Mouse (Mus musculus): ENCODE results near the gene Cracr2a. TPM values are rescaled to one million over a fixed set of nuclear protein-coding genes. Genes with fewer than 3 reads are reported as not detected.

The Cracr2a gene
- polyA plus RNA-seq, 1 experiment from 2014 or later = 0.96 TPM

GRCm38 (mm10) chr6:127627453-127627852 is 66.3 kb downstream of the Cracr2a start:
- ATAC-seq (replicated peaks; ENCODE audit: low FRiP score, low read depth) = no peak
- no peak overlapping the region for H3K9ac ChIP-seq (ENCODE audit: low read depth, low read length)
- H3K4me1 ChIP-seq (replicated peaks; ENCODE audit: insufficient read depth, low read length) = no peaks in the 10 kb centered on the region
- TF ChIP-seq CTCF (IDR thresholded peaks at IDR 0.05; ENCODE audit: low read depth) = no peak
- H3K9me3 ChIP-seq (replicated peaks; ENCODE audit: low read length) = no peaks in the 10 kb centered on the region
- H3K4me3 ChIP-seq (replicated peaks; ENCODE audit: low read depth, low read length) = no peak overlapping the region
- no peaks in the 10 kb centered on the region for H3K36me3 ChIP-seq (ENCODE audit: insufficient read depth, low read length)
- no peaks in the 10 kb centered on the region for H3K27me3 ChIP-seq (ENCODE audit: insufficient read depth, low read length)
- H3K27ac ChIP-seq = no peak overlapping the region
- WGBS = 44% methylated on average over 9 of the region's 9 CpGs
- no peak for DNase-seq (ENCODE audit: low spot score)
- no peak overlapping the region for H3K4me2 ChIP-seq (ENCODE audit: low read length)

DNA sequence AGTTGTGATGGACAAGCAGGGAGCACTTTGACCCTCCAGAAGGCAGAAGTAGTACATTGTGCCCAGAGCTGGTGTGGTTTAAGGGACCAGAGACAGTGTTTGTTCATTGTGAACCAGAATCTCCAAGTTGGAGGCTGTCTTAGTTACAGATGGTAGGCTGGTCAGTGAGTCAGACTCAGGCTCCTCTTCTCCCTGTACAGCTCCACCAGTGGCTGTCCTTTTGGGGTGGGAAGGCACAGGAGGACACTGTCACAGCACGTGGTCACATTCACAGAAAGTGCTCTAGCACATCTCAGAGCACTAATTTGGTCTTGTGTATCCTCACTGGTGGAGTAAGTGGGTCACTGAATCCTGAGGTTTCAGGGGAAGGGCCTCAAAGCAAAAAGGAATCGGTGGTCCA is 68.1 kb downstream of the Cracr2a start:
- no peaks in the 10 kb centered on the region for H3K36me3 ChIP-seq (ENCODE audit: insufficient read depth, low read length)
- H3K9ac ChIP-seq (ENCODE audit: low read depth, low read length) = no peak overlapping the region
- ATAC-seq (replicated peaks; ENCODE audit: low FRiP score, low read depth) (no peak), DNase-seq (ENCODE audit: low spot score) (no peak)
- H3K4me2 ChIP-seq (ENCODE audit: low read length) = no peak overlapping the region
- 83% methylated on average over 2 of the region's 2 CpGs for WGBS
- H3K27ac ChIP-seq = no peak overlapping the region
- TF ChIP-seq CTCF (IDR thresholded peaks at IDR 0.05; ENCODE audit: low read depth) = no peak
- no peaks in the 10 kb centered on the region for H3K9me3 ChIP-seq (replicated peaks; ENCODE audit: low read length)
- no peak overlapping the region for H3K4me3 ChIP-seq (replicated peaks; ENCODE audit: low read depth, low read length)
- no peaks in the 10 kb centered on the region for H3K4me1 ChIP-seq (replicated peaks; ENCODE audit: insufficient read depth, low read length)
- no peaks in the 10 kb centered on the region for H3K27me3 ChIP-seq (ENCODE audit: insufficient read depth, low read length)

- H3K9ac ChIP-seq (ENCODE audit: low read depth, low read length) = no peak overlapping the region
- no peak overlapping the region for H3K4me2 ChIP-seq (ENCODE audit: low read length)
- no peak overlapping the region for H3K27ac ChIP-seq
- H3K4me3 ChIP-seq (replicated peaks; ENCODE audit: low read depth, low read length) = no peak overlapping the region
- no peaks in the 10 kb centered on the region for H3K9me3 ChIP-seq (replicated peaks; ENCODE audit: low read length)
- no peak for ATAC-seq (replicated peaks; ENCODE audit: low FRiP score, low read depth)
- no peaks in the 10 kb centered on the region for H3K36me3 ChIP-seq (ENCODE audit: insufficient read depth, low read length)
- DNase-seq (ENCODE audit: low spot score) = no peak
- H3K27me3 ChIP-seq (ENCODE audit: insufficient read depth, low read length) = no peaks in the 10 kb centered on the region
- no peak for TF ChIP-seq CTCF (IDR thresholded peaks at IDR 0.05; ENCODE audit: low read depth)
- H3K4me1 ChIP-seq (replicated peaks; ENCODE audit: insufficient read depth, low read length) = no peaks in the 10 kb centered on the region
- WGBS = 68% methylated on average over 2 of the region's 2 CpGs
These were observed 73.7 kb downstream of the Cracr2a start for GRCm38 (mm10) chr6:127634858-127635257.

DNA sequence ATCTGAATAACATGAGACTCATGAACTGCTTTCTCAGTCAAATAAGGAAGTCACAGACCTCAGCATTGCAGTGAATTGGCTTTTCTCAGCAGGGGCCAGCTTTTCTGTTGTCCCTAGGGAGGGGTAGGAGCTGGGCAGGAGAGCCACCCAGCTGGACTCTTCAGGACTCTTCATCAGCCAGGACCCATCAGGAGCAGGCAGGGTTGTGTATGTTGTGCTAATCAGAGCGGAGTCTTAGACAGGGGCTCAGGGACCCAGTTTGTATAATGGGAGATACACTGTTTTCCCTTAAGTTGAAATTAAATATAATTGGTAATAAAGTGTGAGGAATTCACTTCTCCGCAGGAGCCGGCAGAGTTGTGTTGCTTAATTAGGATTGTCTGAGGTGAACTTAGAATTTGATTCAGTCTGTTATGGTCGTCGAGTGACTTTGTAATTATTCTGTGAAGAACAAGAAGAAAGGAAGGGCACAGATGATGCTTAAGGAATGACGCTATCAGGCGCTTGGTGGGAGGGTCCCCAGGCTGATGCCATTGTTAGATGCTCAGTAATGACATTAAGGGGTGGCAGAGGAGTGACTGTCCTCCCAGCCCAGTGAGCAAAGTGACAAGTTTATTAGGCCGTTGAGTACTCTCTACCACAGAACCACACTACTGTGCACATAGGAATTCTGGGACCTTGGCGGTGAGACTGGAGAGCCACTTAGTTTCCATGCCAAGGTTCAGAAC is 74.5 kb downstream of the Cracr2a start:
- TF ChIP-seq CTCF (IDR thresholded peaks at IDR 0.05; ENCODE audit: low read depth) = no peak
- no peak overlapping the region for H3K4me3 ChIP-seq (replicated peaks; ENCODE audit: low read depth, low read length)

DNA sequence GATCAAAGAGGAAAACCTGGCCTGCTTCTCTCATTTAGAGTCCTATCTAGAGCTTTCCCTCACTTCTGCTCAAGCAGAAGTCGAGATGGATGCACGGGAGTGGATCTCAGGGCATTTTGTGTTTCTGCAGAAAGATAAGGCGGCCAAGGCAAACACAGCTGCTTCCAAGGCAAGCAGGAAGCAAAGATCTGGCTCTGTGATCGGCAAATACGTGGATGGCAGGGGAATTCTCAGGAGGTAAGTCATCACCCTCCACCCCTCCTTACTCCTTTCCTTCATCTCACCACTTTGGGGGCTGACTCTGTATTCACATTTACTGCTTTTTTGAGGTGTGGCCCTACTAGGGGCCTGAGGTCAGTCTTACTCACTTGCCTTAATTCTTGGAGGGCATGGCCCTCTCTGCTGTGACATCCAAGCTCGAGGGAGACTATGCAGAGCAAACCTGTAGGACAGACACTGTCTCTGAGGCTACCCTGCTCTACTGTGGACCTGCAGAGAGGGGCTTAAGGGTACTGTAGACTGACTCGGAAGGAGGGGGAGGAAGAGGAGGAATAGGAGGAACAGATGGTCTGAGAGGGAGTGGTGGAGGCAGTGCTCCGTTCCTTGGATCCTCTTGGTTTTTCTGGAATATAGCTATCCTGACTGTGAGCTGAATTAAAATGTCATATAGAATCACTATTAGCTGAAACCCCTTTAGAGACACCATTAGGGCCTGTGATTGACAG is 80.1 kb downstream of the Cracr2a start:
- H3K27me3 ChIP-seq (ENCODE audit: insufficient read depth, low read length) = no peaks in the 10 kb centered on the region
- H3K9ac ChIP-seq (ENCODE audit: low read depth, low read length) = no peak overlapping the region
- no peak overlapping the region for H3K4me2 ChIP-seq (ENCODE audit: low read length)
- no peak for TF ChIP-seq CTCF (IDR thresholded peaks at IDR 0.05; ENCODE audit: low read depth)
- DNase-seq (ENCODE audit: low spot score) (no peak), ATAC-seq (replicated peaks; ENCODE audit: low FRiP score, low read depth) (no peak)
- no peak overlapping the region for H3K27ac ChIP-seq
- WGBS = 58% methylated on average over 8 of the region's 8 CpGs
- no peaks in the 10 kb centered on the region for H3K4me1 ChIP-seq (replicated peaks; ENCODE audit: insufficient read depth, low read length)
- H3K36me3 ChIP-seq (ENCODE audit: insufficient read depth, low read length) = no peaks in the 10 kb centered on the region
- no peak overlapping the region for H3K4me3 ChIP-seq (replicated peaks; ENCODE audit: low read depth, low read length)
- no peaks in the 10 kb centered on the region for H3K9me3 ChIP-seq (replicated peaks; ENCODE audit: low read length)

More for the DNA sequence above, 74.5 kb downstream of the Cracr2a start:
- Histone ChIP-seq H3K9me3 (replicated peaks; ENCODE audit: low read length) (no peaks in the 10 kb centered on the region), H3K27ac (no peak overlapping the region), H3K4me1 (replicated peaks; ENCODE audit: insufficient read depth, low read length) (no peaks in the 10 kb centered on the region), H3K9ac (ENCODE audit: low read depth, low read length) (no peak overlapping the region), H3K36me3 (ENCODE audit: insufficient read depth, low read length) (no peaks in the 10 kb centered on the region), H3K27me3 (ENCODE audit: insufficient read depth, low read length) (no peaks in the 10 kb centered on the region), H3K4me2 (ENCODE audit: low read length) (no peak overlapping the region)
- DNase-seq (ENCODE audit: low spot score) (no peak), ATAC-seq (replicated peaks; ENCODE audit: low FRiP score, low read depth) (no peak)
- WGBS = 67% methylated on average over 9 of the region's 9 CpGs

- Histone ChIP-seq H3K36me3 (ENCODE audit: insufficient read depth, low read length) (no peaks in the 10 kb centered on the region), H3K27me3 (ENCODE audit: insufficient read depth, low read length) (no peaks in the 10 kb centered on the region), H3K4me1 (replicated peaks; ENCODE audit: insufficient read depth, low read length) (no peaks in the 10 kb centered on the region), H3K4me3 (replicated peaks; ENCODE audit: low read depth, low read length) (no peak overlapping the region), H3K9ac (ENCODE audit: low read depth, low read length) (no peak overlapping the region), H3K9me3 (replicated peaks; ENCODE audit: low read length) (no peaks in the 10 kb centered on the region), H3K27ac (no peak overlapping the region), H3K4me2 (ENCODE audit: low read length) (no peak overlapping the region)
- ATAC-seq (replicated peaks; ENCODE audit: low FRiP score, low read depth) (no peak), DNase-seq (ENCODE audit: low spot score) (no peak)
- WGBS = 35% methylated on average over 4 of the region's 4 CpGs
- TF ChIP-seq CTCF (IDR thresholded peaks at IDR 0.05; ENCODE audit: low read depth) = no peak
These were observed 94.8 kb downstream of the Cracr2a start for GRCm38 (mm10) chr6:127655988-127656387.

All from kidney, postnatal 0 days (tissue).